Mouse (Mus musculus) neural tube, embryonic 11.5 days (tissue): ENCODE measurements around the gene Ppp1r32. TPM values are rescaled to one million over a fixed set of nuclear protein-coding genes. Genes with fewer than 3 reads are reported as not detected.

Experiments used
- ATAC-seq: fragments of 200-750 bp; cut with Nextera tagmentation; 2 replicates; pipeline ENCODE4 v1.8.0; 2017; ENCODE audit warnings: moderate number of reproducible peaks, mild to moderate bottlenecking, moderate TSS enrichment, moderate library complexity; ENCODE audit not compliant: insufficient read depth, low FRiP score, low TSS enrichment
- DNase-seq: peaks from one replicate; pipeline ENCODE4 v3.0.0-alpha.2; 2015; ENCODE audit warnings: low spot score
- H3K27ac ChIP-seq: fragments of 300-500 bp; sonication (generic); 2 replicates; pipeline ENCODE4 v1.5.1; 2014; ENCODE audit warnings: low read depth, mild to moderate bottlenecking, low read length
- H3K27me3 ChIP-seq: fragments of 300-500 bp; sonication (generic); 2 replicates; pipeline ENCODE4 v1.6.1; 2014; ENCODE audit warnings: mild to moderate bottlenecking, low read length, mixed read lengths; ENCODE audit not compliant: control insufficient read depth, insufficient read depth
- H3K36me3 ChIP-seq: fragments of 300-500 bp; sonication (generic); 2 replicates; pipeline ENCODE4 v1.6.1; 2014; ENCODE audit warnings: mild to moderate bottlenecking, low read length, moderate library complexity, mixed read lengths; ENCODE audit not compliant: control insufficient read depth, insufficient read depth
- H3K4me1 ChIP-seq: fragments of 300-500 bp; sonication (generic); 2 replicates; pipeline ENCODE4 v1.6.1; 2014; ENCODE audit warnings: low read length, mixed read lengths; ENCODE audit not compliant: control insufficient read depth, insufficient read depth
- H3K4me2 ChIP-seq: fragments of 300-500 bp; sonication (generic); 2 replicates; pipeline ENCODE4 v1.6.1; 2014; ENCODE audit warnings: low read depth, mild to moderate bottlenecking, moderate library complexity
- H3K4me3 ChIP-seq: fragments of 300-500 bp; sonication (generic); 2 replicates; pipeline ENCODE4 v1.5.1; 2014; ENCODE audit warnings: low read depth, low read length
- H3K9ac ChIP-seq: fragments of 300-500 bp; sonication (generic); 2 replicates; pipeline ENCODE4 v1.6.1; 2014; ENCODE audit warnings: mild to moderate bottlenecking, low read length
- H3K9me3 ChIP-seq: fragments of 300-500 bp; sonication (generic); 2 replicates; pipeline ENCODE4 v1.6.1; 2016; ENCODE audit warnings: low read length; ENCODE audit not compliant: control insufficient read depth
- WGBS: fragments of 180-500 bp; shearing (Covaris S2); extraction: QIAGEN DNeasy Blood & Tissue Kit; methylation state at CpG from one replicate; pipeline ENCODE4 v1.1.7; 2014; 5-methylcytosine and 5-hydroxymethylcytosine counted together
- polyA plus RNA-seq: library from polyadenylated mRNA; unstranded; fragments of >200 nt; fragmentation: Nextera tagmentation; extraction: Ambion mirVana; gene quantifications from 2 replicates; pipeline ENCODE4 v1.2.1, GENCODE M21; 2014

Ppp1r32 gene
- polyA plus RNA-seq, 1 experiment from 2014 or later: 0.17 TPM

DNA sequence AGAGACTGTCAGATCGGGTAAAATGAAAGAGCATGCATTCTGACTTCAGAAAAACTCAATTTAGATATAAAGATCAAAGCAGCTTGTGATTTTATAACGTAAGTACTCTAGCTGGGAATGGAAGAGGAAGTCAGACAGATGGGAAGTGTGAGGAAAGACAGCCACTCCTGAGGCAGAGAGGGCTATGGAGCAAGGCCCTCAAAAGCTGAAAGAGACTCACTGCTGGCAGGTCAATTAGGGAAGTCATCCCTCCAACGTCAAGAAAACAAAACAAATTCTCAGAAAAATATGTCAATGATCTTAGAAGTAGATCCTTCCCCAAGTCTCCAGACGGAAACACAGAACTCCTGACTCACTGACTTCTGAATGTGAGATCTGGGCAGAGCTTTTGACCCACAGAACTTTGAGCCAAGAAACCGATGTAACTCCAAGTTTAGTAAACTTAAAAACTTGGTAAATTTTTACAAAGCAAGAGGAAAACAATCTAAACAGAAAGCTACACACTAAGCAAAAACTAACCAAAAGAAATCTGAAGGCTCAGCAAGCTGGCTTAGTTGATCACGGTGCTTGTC, 28.1 kb upstream of the Ppp1r32 start:
- WGBS: 87% methylated on average over 6 of the region's 6 CpGs
- Histone ChIP-seq H3K27ac (no peak overlapping the region), H3K27me3 (no peaks in the 10 kb centered on the region), H3K36me3 (peaks cover 2% of the 10 kb centered on the region), H3K4me2 (no peak overlapping the region), H3K4me1 (no peaks in the 10 kb centered on the region), H3K9me3 (no peaks in the 10 kb centered on the region), H3K9ac (no peak overlapping the region), H3K4me3 (no peak overlapping the region)
- DNase-seq: no peak
- ATAC-seq: no peak

- Histone ChIP-seq H3K27ac (no peak overlapping the region), H3K4me3 (no peak overlapping the region), H3K4me1 (no peaks in the 10 kb centered on the region), H3K4me2 (no peak overlapping the region), H3K27me3 (no peaks in the 10 kb centered on the region), H3K36me3 (peaks cover 5% of the 10 kb centered on the region; the same call in 1 of the 2 replicates), H3K9me3 (no peaks in the 10 kb centered on the region), H3K9ac (no peak overlapping the region)
- peak; percentile 68 for ATAC-seq
- peak; percentile 61 for DNase-seq
- WGBS: 11% methylated on average over 4 of the region's 4 CpGs
These were observed 19.8 kb upstream of the Ppp1r32 start for GRCm38 (mm10) chr19:10502571-10502970.

GRCm38 (mm10) chr19:10500581-10500980, 17.9 kb upstream of the Ppp1r32 start:
- H3K4me1 ChIP-seq: no peaks in the 10 kb centered on the region; the same call in 1 of the 2 replicates
- H3K4me3 ChIP-seq: no peak overlapping the region
- H3K27me3 ChIP-seq: no peaks in the 10 kb centered on the region
- no peak overlapping the region for H3K9ac ChIP-seq
- no peak for DNase-seq
- H3K9me3 ChIP-seq: no peaks in the 10 kb centered on the region
- 95% methylated on average over 8 of the region's 8 CpGs for WGBS
- no peak overlapping the region for H3K4me2 ChIP-seq
- H3K36me3 ChIP-seq: peaks cover 5% of the 10 kb centered on the region; the same call in 1 of the 2 replicates
- no peak overlapping the region for H3K27ac ChIP-seq
- no peak for ATAC-seq

- H3K9ac ChIP-seq: no peak overlapping the region
- H3K36me3 ChIP-seq: peaks cover 4% of the 10 kb centered on the region; the same call in 1 of the 2 replicates
- H3K9me3 ChIP-seq: no peaks in the 10 kb centered on the region
- H3K4me1 ChIP-seq: peaks cover under 1% of the 10 kb centered on the region; the same call in 1 of the 2 replicates
- 0 out of 2 replicates have a peak overlapping the region, but pooled peaks have one; percentile 34 for H3K27ac ChIP-seq
- H3K4me3 ChIP-seq: no peak overlapping the region
- no peak for DNase-seq
- no peaks in the 10 kb centered on the region for H3K27me3 ChIP-seq
- H3K4me2 ChIP-seq: no peak overlapping the region
- no peak for ATAC-seq
- 60% methylated on average over 8 of the region's 8 CpGs for WGBS
These were observed 14.9 kb upstream of the Ppp1r32 start for GRCm38 (mm10) chr19:10497512-10498160.

GRCm38 (mm10) chr19:10496976-10497375, 14.2 kb upstream of the Ppp1r32 start:
- Histone ChIP-seq H3K4me1 (peaks cover 7% of the 10 kb centered on the region; the same call in 1 of the 2 replicates), H3K4me2 (no peak overlapping the region), H3K9me3 (no peaks in the 10 kb centered on the region), H3K27ac (peak overlapping the region; percentile 34; the same call in 1 of the 2 replicates), H3K9ac (no peak overlapping the region), H3K4me3 (no peak overlapping the region), H3K36me3 (0 out of 2 replicates have a peak, but pooled peaks cover 2% of the 10 kb centered on the region), H3K27me3 (no peaks in the 10 kb centered on the region)
- no peak for DNase-seq
- WGBS: 82% methylated on average over 2 of the region's 2 CpGs
- no peak for ATAC-seq

DNA sequence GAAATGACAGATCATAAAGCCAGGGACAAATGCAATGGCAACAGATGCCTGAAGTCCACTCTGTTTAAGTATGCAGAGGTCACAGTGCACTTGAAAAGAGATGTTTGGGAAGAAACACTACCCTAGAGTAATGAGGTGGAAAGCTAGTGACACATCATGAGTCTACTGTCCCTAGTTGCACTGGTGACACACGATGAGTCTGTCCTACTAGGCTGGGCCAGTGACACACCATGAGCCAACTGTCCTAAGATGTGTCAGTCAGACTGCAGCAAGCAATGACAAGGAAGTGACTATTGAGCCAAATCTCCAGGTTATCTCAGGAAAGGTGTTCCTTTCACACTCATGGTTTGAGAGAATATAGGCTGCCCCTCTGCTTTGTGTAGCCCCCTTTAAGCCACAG, 12.9 kb upstream of the Ppp1r32 start:
- H3K9me3 ChIP-seq: no peaks in the 10 kb centered on the region
- WGBS: 91% methylated on average over 1 of the region's 1 CpGs
- H3K27me3 ChIP-seq: no peaks in the 10 kb centered on the region
- H3K4me2 ChIP-seq: no peak overlapping the region
- H3K27ac ChIP-seq: no peak overlapping the region
- DNase-seq: no peak
- no peak overlapping the region for H3K9ac ChIP-seq
- no peak overlapping the region for H3K4me3 ChIP-seq
- H3K36me3 ChIP-seq: 0 out of 2 replicates have a peak, but pooled peaks cover 2% of the 10 kb centered on the region
- peaks cover 9% of the 10 kb centered on the region; the same call in 1 of the 2 replicates for H3K4me1 ChIP-seq
- no peak for ATAC-seq

DNA sequence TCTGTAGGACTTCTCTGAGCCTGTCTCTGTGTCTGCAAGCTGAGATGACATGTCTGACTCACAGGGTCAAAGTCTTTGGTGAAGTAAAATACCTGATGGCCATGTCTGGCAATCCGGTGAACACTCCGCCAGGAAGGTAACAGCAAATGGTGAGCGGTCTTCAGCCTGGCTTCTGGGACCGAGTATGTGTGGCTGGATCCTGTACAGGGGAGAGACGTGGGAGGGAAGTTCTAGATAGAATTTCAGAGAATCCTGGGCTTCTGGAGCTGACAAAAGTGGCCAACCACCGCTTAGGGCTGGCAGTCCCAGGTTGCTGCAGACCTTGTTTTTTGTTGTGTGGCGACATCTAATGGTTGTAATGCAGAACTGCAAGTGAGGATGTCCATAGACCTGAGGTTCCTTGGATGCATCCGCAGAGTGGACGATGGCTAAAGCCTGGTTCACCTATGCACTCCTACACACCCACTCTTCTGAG, 3.6 kb upstream of the Ppp1r32 start:
- no peak overlapping the region for H3K4me2 ChIP-seq
- H3K36me3 ChIP-seq: no peaks in the 10 kb centered on the region
- WGBS: 25% methylated on average over 9 of the region's 9 CpGs
- no peaks in the 10 kb centered on the region for H3K27me3 ChIP-seq
- DNase-seq (peak; percentile 65), ATAC-seq (peak; percentile 48; the same call in 1 of the 2 replicates)
- H3K4me3 ChIP-seq: no peak overlapping the region
- H3K9ac ChIP-seq: no peak overlapping the region
- no peaks in the 10 kb centered on the region for H3K9me3 ChIP-seq
- H3K4me1 ChIP-seq: no peaks in the 10 kb centered on the region; the same call in 1 of the 2 replicates
- no peak overlapping the region for H3K27ac ChIP-seq

- no peak for ATAC-seq
- Histone ChIP-seq H3K4me3 (no peak overlapping the region), H3K9ac (no peak overlapping the region), H3K27ac (no peak overlapping the region), H3K36me3 (no peaks in the 10 kb centered on the region), H3K9me3 (no peaks in the 10 kb centered on the region), H3K4me1 (no peaks in the 10 kb centered on the region), H3K4me2 (no peak overlapping the region), H3K27me3 (no peaks in the 10 kb centered on the region)
- DNase-seq: no peak
- 71% methylated on average over 4 of the region's 4 CpGs for WGBS
These were observed 3.2 kb downstream of the Ppp1r32 start for GRCm38 (mm10) chr19:10479541-10479940.

DNA sequence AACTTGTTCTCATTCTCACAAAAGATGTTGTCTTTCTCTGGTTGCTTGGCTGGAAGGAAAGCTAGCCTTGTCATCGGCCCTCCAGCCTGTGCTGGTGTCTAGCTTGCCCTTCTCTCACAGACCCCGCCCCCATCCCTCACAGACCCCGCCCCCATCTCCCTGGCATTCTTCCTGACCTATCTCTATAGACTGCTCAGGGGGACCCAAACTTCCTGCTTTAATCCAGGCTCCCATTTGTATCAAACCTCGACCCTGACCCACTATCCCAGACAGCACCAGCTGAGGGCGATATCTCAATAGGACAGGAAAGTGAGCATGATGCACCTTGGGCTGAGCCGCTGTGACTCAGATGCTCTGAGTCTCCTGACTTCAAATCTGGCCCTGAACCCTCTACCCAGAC, 8.9 kb downstream of the Ppp1r32 start:
- no peaks in the 10 kb centered on the region for H3K36me3 ChIP-seq
- DNase-seq: no peak
- WGBS: 20% methylated on average over 6 of the region's 6 CpGs
- no peak overlapping the region for H3K4me3 ChIP-seq
- ATAC-seq: no peak
- H3K4me1 ChIP-seq: no peaks in the 10 kb centered on the region
- no peak overlapping the region for H3K27ac ChIP-seq
- H3K9me3 ChIP-seq: no peaks in the 10 kb centered on the region
- H3K9ac ChIP-seq: no peak overlapping the region
- no peak overlapping the region for H3K4me2 ChIP-seq
- H3K27me3 ChIP-seq: no peaks in the 10 kb centered on the region
